Mouse (Mus musculus) heart, postnatal 0 days (tissue): ENCODE results near the gene Adcy7. TPM values are rescaled to one million over a fixed set of nuclear protein-coding genes. Genes with fewer than 3 reads are reported as not detected.

ENCODE experiments used
- ATAC-seq: fragments of 200-750 bp; cut with Nextera tagmentation; 2 replicates; pipeline ENCODE4 v1.8.0; 2017; ENCODE audit warnings: low read depth, moderate number of reproducible peaks, moderate library complexity; ENCODE audit not compliant: insufficient read depth
- DNase-seq: peaks from one replicate; pipeline ENCODE4 v3.0.0-alpha.2; 2016; ENCODE audit warnings: low spot score
- H3K27ac ChIP-seq: fragments of 300-500 bp; sonication (generic); 2 replicates; pipeline ENCODE4 v1.5.1; 2014; ENCODE audit warnings: low read depth, mild to moderate bottlenecking
- H3K27me3 ChIP-seq: fragments of 300-500 bp; sonication (generic); 2 replicates; pipeline ENCODE4 v1.6.1; 2014; ENCODE audit warnings: low read length, mixed read lengths; ENCODE audit not compliant: control insufficient read depth, insufficient read depth
- H3K36me3 ChIP-seq: fragments of 300-500 bp; sonication (generic); replicated peaks from 2 replicates; pipeline ENCODE4 v1.6.1; 2014; ENCODE audit warnings: low read length, mixed read lengths; ENCODE audit not compliant: control insufficient read depth, insufficient read depth
- H3K4me1 ChIP-seq: fragments of 300-500 bp; sonication (generic); 2 replicates; pipeline ENCODE4 v1.6.1; 2014; ENCODE audit warnings: antibody characterized with exemption; ENCODE audit not compliant: control insufficient read depth, insufficient read depth
- H3K4me2 ChIP-seq: fragments of 300-500 bp; sonication (generic); 2 replicates; pipeline ENCODE4 v1.6.1; 2014; ENCODE audit warnings: low read depth, mild to moderate bottlenecking, low read length, moderate library complexity
- H3K4me3 ChIP-seq: fragments of 300-500 bp; sonication (generic); 2 replicates; pipeline ENCODE4 v1.5.1; 2014; ENCODE audit warnings: low read depth, low read length
- H3K9ac ChIP-seq: fragments of 300-500 bp; sonication (generic); replicated peaks from 2 replicates; pipeline ENCODE4 v1.6.1; 2014; ENCODE audit warnings: low read depth, low read length, mixed read lengths
- H3K9me3 ChIP-seq: fragments of 300-500 bp; sonication (generic); replicated peaks from 2 replicates; pipeline ENCODE4 v1.6.1; 2016; ENCODE audit warnings: low read length; ENCODE audit not compliant: control insufficient read depth
- CTCF ChIP-seq: IDR thresholded peaks from 2 replicates; pipeline ENCODE4 v1.5.1; 2016; ENCODE audit warnings: antibody characterized with exemption, control low read depth, low read depth
- EP300 ChIP-seq: IDR thresholded peaks from 2 replicates; pipeline ENCODE4 v1.6.1; 2016; ENCODE audit warnings: antibody characterized with exemption, low read depth
- WGBS: fragments of 180-500 bp; shearing (Covaris S2); extraction: QIAGEN DNeasy Blood & Tissue Kit; methylation state at CpG from one replicate; pipeline ENCODE4 v1.1.7; 2014; 5-methylcytosine and 5-hydroxymethylcytosine counted together
- polyA plus RNA-seq: library from polyadenylated mRNA; unstranded; fragments of >200 nt; fragmentation: Nextera tagmentation; extraction: Ambion mirVana; gene quantifications from 2 replicates; pipeline ENCODE4 v1.2.1, GENCODE M21; 2015
- total RNA-seq: library from RNA; depleted of rRNA; stranded (reverse); fragments of >200 nt; gene quantifications from 2 replicates; pipeline ENCODE4 v1.2.3, GENCODE M21; 2014; ENCODE audit warnings: low replicate concordance; rRNA removed

Adcy7 gene
- total and polyA plus RNA-seq, 2 experiments from 2014 or later: 1.9 to 7.3 TPM

DNA sequence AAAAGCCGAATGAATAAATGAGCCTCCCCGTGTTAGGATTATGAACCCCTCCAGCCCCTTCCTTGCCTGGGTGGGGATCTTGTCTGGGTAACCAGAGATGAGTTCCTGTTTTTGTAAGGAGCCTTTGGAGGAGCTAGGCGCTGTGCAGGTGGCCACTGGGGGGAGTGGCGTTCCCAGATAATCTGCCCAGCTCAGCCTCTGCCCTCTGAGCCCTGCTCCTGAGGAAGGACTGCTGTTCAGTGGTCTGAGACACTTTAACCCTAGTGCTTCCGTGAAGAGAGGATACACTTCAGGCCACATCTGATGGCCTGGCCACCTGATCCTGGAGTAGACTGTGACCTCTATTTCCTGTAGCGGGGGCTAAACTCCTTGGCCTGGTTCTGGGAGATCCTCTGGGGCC is 97.0 kb downstream of the Adcy7 start:
- Histone ChIP-seq H3K9me3 (no peaks in the 10 kb centered on the region), H3K27me3 (no peaks in the 10 kb centered on the region), H3K4me3 (no peak overlapping the region), H3K36me3 (no peaks in the 10 kb centered on the region), H3K4me1 (no peaks in the 10 kb centered on the region; the same call in 1 of the 2 replicates), H3K4me2 (no peak overlapping the region), H3K27ac (no peak overlapping the region), H3K9ac (no peak overlapping the region)
- TF ChIP-seq CTCF: peak; percentile 40
- no peak for TF ChIP-seq EP300
- no peak for DNase-seq
- 20% methylated on average over 6 of the region's 6 CpGs for WGBS
- ATAC-seq: peak; percentile 53; the same call in 1 of the 2 replicates

DNA sequence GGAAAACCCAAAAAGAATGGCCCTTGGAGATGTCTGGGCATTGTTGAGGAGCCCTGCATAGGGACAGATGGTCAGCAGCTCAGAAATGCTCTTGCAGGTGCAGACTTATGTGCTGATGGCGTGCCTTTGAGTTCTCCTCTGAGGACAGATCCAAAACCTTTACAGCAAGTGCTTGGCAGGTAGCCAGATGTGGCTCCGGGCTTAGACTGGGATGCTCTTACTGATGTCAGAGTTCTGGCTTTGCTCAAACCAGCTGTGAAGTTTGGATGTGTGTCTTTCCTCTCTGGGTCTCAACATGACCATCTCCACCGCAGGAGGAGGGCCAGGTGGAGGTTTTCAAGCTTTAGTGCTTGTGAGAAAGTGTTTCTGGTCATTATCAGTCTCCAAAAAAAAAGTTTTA is 97.6 kb downstream of the Adcy7 start:
- Histone ChIP-seq H3K27me3 (no peaks in the 10 kb centered on the region), H3K4me3 (no peak overlapping the region), H3K27ac (no peak overlapping the region), H3K36me3 (no peaks in the 10 kb centered on the region), H3K4me2 (no peak overlapping the region), H3K9ac (no peak overlapping the region), H3K4me1 (no peaks in the 10 kb centered on the region; the same call in 1 of the 2 replicates), H3K9me3 (no peaks in the 10 kb centered on the region)
- TF ChIP-seq CTCF: no peak
- TF ChIP-seq EP300: no peak
- ATAC-seq: no peak
- no peak for DNase-seq
- 28% methylated on average over 3 of the region's 3 CpGs for WGBS

DNA sequence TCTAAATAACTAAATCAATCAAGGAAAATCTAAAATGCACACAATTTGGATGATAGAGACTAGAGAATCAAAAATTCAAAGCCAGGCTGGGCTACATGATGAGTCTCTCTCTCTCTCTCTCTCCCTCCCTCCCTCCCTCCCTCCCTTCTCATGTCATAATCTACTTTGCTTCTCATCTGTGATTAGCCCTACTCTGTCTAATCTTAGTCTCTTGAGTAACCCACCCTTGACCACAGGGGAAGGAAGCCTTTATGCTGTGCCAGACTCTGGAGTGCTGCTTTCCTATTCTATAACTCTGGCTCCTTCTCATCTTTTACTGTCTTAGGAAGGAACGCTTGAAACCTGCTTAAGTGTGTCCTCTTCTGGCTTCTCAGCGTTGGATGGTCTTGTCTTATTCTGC is 99.3 kb downstream of the Adcy7 start:
- no peaks in the 10 kb centered on the region for H3K36me3 ChIP-seq
- no peak overlapping the region for H3K27ac ChIP-seq
- no peaks in the 10 kb centered on the region; the same call in 1 of the 2 replicates for H3K4me1 ChIP-seq
- TF ChIP-seq CTCF (no peak), EP300 (no peak)
- no peak overlapping the region for H3K4me2 ChIP-seq
- H3K27me3 ChIP-seq: 0 out of 2 replicates have a peak, but pooled peaks cover 4% of the 10 kb centered on the region
- no peak overlapping the region for H3K4me3 ChIP-seq
- H3K9me3 ChIP-seq: no peaks in the 10 kb centered on the region
- WGBS: 78% methylated on average over 2 of the region's 2 CpGs
- no peak for ATAC-seq
- DNase-seq: no peak
- no peak overlapping the region for H3K9ac ChIP-seq

DNA sequence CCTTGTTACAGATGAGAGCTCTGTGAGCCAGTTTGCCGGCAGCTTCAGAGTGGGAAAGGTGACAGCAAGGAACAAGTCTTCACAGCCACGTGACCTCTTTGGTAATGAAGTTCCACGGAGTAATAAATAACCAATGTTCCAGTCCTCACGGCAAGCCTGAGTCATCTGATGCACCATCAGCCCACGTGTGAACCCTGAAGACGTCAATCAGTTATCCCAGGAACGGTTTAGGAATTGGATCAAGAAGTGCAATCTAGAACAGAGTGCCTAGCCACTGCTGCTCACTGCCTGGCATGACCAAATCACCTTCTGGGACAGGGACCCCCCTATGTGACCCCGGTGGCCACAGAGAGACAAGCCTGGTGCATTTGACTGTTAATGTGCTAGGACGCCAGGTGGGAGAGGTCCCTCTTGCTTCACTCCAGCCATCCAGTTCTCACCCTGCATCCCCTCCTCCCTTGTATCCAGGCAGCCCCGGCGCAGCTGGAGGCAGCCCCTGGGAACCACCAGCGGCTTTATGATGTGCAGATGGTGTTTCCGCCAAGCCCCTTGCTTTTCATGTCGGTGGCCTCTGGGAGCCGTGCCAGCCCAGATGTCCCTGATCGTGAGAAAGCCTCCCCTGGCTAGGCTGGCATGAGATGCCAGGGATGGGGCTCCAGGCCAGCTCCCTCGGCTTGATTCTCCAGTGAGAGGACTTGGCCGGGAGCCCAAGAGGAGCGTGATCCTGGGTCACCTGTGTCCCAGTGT is 104.8 kb downstream of the Adcy7 start:
- WGBS: 52% methylated on average over 19 of the region's 19 CpGs

More for the DNA sequence above, 104.8 kb downstream of the Adcy7 start:
- ATAC-seq: peak; percentile 44; the same call in 1 of the 2 replicates
- no peak overlapping the region for H3K27ac ChIP-seq
- H3K36me3 ChIP-seq: no peaks in the 10 kb centered on the region
- 0 out of 2 replicates have a peak, but pooled peaks have one; percentile 40 for TF ChIP-seq EP300
- no peak for TF ChIP-seq CTCF
- no peaks in the 10 kb centered on the region for H3K9me3 ChIP-seq
- no peak overlapping the region for H3K4me2 ChIP-seq
- H3K4me3 ChIP-seq: no peak overlapping the region
- H3K27me3 ChIP-seq: 0 out of 2 replicates have a peak, but pooled peaks cover 4% of the 10 kb centered on the region
- H3K9ac ChIP-seq: no peak overlapping the region
- H3K4me1 ChIP-seq: no peaks in the 10 kb centered on the region
- no peak for DNase-seq

Other genes starting within 250 kb of the Adcy7 start
- 12.8 and 21.3 TPM in 2 replicates for gene Cnep1r1, start 153.6 kb upstream of the Adcy7 start, total RNA-seq
- gene Cnep1r1, start 153.6 kb upstream of the Adcy7 start, polyA plus RNA-seq: 32.9 and 35.7 TPM in 2 replicates
- 16.0 and 22.6 TPM in 2 replicates for gene Heatr3, start 134.5 kb upstream of the Adcy7 start, total RNA-seq
- gene Heatr3, start 134.5 kb upstream of the Adcy7 start, polyA plus RNA-seq: 17.7 and 20.6 TPM in 2 replicates
- 7.7 and 12.4 TPM in 2 replicates for gene Tent4b, start 73.2 kb upstream of the Adcy7 start, total RNA-seq
- 3.1 and 3.8 TPM in 2 replicates for gene Tent4b, start 73.2 kb upstream of the Adcy7 start, polyA plus RNA-seq
- gene Brd7, start 89.8 kb downstream of the Adcy7 start, total RNA-seq: 23.8 and 27.0 TPM in 2 replicates
- gene Brd7, start 89.8 kb downstream of the Adcy7 start, polyA plus RNA-seq: 70.2 and 75.4 TPM in 2 replicates
- gene Nkd1, start 249.0 kb downstream of the Adcy7 start, total RNA-seq: 6.8 and 14.5 TPM in 2 replicates
- gene Nkd1, start 249.0 kb downstream of the Adcy7 start, polyA plus RNA-seq: 5.3 and 5.5 TPM in 2 replicates